Mouse (Mus musculus): ENCODE results near the gene Gm28230.

Gm28230 gene

GRCm38 (mm10) chr2:74739869-74740268, 13.3 kb downstream of the Gm28230 start:
- DNase-seq (ENCODE audit: low spot score in 2 of 2): no peak

- no peak for DNase-seq (ENCODE audit: low spot score in 2 of 2)
Measured at GRCm38 (mm10) chr2:74740311-74741091, 14.0 kb downstream of the Gm28230 start.

- no peak for DNase-seq (ENCODE audit: low spot score in 2 of 2)
Measured at GRCm38 (mm10) chr2:74741252-74741978, 14.9 kb downstream of the Gm28230 start.

- no peak for DNase-seq (ENCODE audit: low spot score in 2 of 2)
Measured at GRCm38 (mm10) chr2:74741979-74742277, 15.4 kb downstream of the Gm28230 start.

- no peak for DNase-seq (ENCODE audit: low spot score in 2 of 2)
Measured at GRCm38 (mm10) chr2:74745540-74746297, 19.2 kb downstream of the Gm28230 start.

GRCm38 (mm10) chr2:74746298-74746921, 19.9 kb downstream of the Gm28230 start:
- DNase-seq (ENCODE audit: low spot score in 2 of 2): no peak

- DNase-seq (ENCODE audit: low spot score in 2 of 2): no peak
Measured at GRCm38 (mm10) chr2:74747006-74747405, 20.5 kb downstream of the Gm28230 start.

- no peak for DNase-seq (ENCODE audit: low spot score in 2 of 2)
Measured at GRCm38 (mm10) chr2:74747661-74748141, 21.2 kb downstream of the Gm28230 start.

- no peak for DNase-seq (ENCODE audit: low spot score in 2 of 2)
Measured at GRCm38 (mm10) chr2:74748436-74748995, 22.0 kb downstream of the Gm28230 start.

GRCm38 (mm10) chr2:74749337-74750121, 23.0 kb downstream of the Gm28230 start:
- DNase-seq (ENCODE audit: low spot score in 2 of 2): no peak

- DNase-seq (ENCODE audit: low spot score in 2 of 2): no peak
Measured at GRCm38 (mm10) chr2:74750731-74751250, 24.3 kb downstream of the Gm28230 start.

GRCm38 (mm10) chr2:74751861-74752260, 25.3 kb downstream of the Gm28230 start:
- DNase-seq (ENCODE audit: low spot score in 2 of 2): no peak

GRCm38 (mm10) chr2:74752431-74753174, 26.1 kb downstream of the Gm28230 start:
- DNase-seq (ENCODE audit: low spot score in 2 of 2): no peak

GRCm38 (mm10) chr2:74753175-74753523, 26.6 kb downstream of the Gm28230 start:
- DNase-seq (ENCODE audit: low spot score in 2 of 2): no peak

GRCm38 (mm10) chr2:74753711-74754110, 27.2 kb downstream of the Gm28230 start:
- no peak for DNase-seq (ENCODE audit: low spot score in 2 of 2)

GRCm38 (mm10) chr2:74760146-74760545, 33.6 kb downstream of the Gm28230 start:
- DNase-seq (ENCODE audit: low spot score in 2 of 2): no peak

- DNase-seq (ENCODE audit: low spot score in 2 of 2): no peak
Measured at GRCm38 (mm10) chr2:74761941-74762340, 35.4 kb downstream of the Gm28230 start.

GRCm38 (mm10) chr2:74762522-74763244, 36.2 kb downstream of the Gm28230 start, which contains the start of gene Hoxd1:
TSS of gene Hoxd1 (plus strand) at chr2:74762980.
- no peak for DNase-seq (ENCODE audit: low spot score in 2 of 2)

GRCm38 (mm10) chr2:74763245-74763735, 36.8 kb downstream of the Gm28230 start:
- no peak for DNase-seq (ENCODE audit: low spot score in 2 of 2)
